Mouse (Mus musculus): ENCODE measurements around the gene 9930021J03Rik.

The 9930021J03Rik gene

GRCm38 (mm10) chr19:29805101-29805916, 480 bp downstream of the 9930021J03Rik start:
- no peak for DNase-seq (ENCODE audit: low read depth)

DNA sequence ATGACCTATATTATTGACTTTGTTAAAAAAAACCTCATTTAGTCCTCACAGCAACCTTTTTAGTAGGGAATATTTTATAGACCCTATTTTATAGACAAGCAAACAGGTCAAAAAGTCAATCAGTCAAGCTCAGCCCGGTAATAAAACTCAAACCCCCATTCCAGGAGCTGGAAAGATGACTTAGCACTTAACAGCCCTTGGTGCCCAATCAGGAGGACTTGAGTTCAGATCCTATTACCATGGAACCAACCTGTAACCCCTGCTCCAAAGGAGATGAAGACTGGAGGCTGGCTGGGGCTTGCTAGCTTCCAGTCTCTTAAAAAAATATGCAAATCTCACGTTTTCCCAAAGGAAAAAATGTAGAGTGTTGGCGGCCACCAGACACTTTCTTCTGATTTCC, 1.8 kb downstream of the 9930021J03Rik start:
- no peak for DNase-seq (ENCODE audit: low read depth)

GRCm38 (mm10) chr19:29797371-29797770, 8.4 kb downstream of the 9930021J03Rik start:
- DNase-seq (ENCODE audit: low read depth): no peak

DNA sequence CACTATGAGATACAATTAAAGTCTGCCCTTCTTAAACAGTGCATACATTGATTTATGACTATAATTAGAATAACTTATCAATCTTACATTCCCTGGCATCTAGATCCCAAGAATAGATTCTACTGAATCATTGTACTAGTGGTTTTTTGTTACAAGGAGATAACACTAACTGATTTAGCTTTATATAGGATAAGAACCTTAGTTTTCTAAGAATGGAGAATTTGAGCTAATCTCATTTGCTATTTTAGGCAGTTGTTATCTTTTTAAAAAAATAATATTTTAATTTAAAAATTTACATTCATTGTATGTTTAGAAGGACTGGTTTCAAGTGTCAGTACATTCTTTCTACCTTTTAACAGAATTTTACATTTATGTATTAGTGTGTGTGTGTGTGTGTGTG, 17.8 kb downstream of the 9930021J03Rik start:
- DNase-seq (ENCODE audit: low read depth): no peak

DNA sequence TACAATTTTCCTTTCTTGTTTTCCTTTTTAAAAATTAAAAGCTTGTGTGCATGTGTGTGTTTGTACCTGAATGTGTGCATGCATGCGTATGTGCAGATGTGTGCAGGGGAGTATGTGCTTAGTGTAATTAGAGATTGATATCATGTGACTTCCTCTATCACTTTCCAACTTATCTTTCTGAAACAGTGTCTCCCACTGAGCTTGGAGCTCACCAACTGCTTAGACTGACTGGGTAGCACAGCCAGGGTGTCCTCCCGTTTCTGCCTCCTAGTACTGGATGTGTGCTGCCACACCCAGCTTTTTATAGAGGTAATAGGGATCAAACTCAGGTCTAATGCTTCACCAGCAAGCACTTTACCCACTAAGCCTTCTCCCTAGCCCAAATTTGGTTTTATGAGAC, 22.9 kb downstream of the 9930021J03Rik start:
- no peak for DNase-seq (ENCODE audit: low read depth)

- no peak for DNase-seq (ENCODE audit: low read depth)
Measured at GRCm38 (mm10) chr19:29753939-29754338, 51.9 kb downstream of the 9930021J03Rik start.

- no peak for DNase-seq (ENCODE audit: low read depth)
Measured at GRCm38 (mm10) chr19:29750994-29751393, 54.8 kb downstream of the 9930021J03Rik start.

DNA sequence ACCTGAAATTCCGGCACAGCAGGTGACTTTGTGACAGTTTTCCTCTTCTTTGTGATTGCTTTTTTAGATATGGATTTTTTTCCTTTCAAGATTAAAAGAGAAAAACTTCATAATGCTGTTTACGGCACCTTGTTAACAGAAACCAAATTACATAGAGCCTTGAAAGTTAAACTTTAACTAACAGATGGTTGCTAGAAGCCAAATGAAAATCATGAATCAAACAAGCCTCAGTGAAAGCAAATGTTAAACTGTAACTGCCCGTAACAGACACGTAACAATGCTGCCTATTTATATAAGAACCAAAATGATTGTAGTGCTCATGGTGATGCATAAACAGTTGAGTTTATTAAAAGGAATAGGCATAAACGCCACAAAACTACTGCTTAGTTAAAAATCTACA, 62.3 kb downstream of the 9930021J03Rik start:
- DNase-seq (ENCODE audit: low read depth): no peak

DNA sequence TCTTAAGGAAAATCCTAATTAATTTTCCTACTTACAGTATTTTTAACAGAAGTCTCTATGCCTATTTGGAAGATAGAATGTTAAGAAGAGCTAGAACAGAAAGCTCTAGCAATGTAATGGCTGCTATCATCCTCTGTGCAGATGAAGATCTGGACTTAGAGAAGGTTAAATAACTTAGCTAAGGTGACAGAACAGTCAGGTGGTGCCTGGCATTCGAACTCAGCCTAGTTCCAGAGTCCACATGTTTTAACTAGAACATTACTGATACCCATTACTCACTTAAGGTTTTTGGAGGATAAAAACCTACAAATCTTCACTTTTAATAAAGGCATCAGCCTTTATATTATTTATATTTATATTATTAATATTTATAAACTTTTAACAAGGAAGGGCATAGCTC, 65.1 kb downstream of the 9930021J03Rik start:
- no peak for DNase-seq (ENCODE audit: low read depth)

DNA sequence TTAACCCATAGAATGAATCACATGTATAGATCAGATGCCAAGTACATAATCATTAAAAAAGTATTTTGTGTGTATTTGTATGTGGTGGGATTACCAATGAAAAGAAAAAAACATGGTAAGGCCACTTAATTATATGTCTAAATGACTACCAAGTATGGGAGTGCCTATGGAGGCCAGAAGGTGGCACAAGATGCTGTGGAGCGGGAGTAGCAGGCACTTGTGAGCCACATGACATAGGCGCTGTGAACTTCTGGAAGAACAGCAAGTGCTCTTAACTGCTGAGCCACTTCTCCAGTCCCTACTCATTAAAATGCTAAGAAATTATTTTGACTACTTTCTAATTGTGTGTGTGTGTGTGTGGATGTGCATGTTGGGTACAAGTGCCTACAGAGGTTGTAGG, 66.2 kb downstream of the 9930021J03Rik start:
- no peak for DNase-seq (ENCODE audit: low read depth)

DNA sequence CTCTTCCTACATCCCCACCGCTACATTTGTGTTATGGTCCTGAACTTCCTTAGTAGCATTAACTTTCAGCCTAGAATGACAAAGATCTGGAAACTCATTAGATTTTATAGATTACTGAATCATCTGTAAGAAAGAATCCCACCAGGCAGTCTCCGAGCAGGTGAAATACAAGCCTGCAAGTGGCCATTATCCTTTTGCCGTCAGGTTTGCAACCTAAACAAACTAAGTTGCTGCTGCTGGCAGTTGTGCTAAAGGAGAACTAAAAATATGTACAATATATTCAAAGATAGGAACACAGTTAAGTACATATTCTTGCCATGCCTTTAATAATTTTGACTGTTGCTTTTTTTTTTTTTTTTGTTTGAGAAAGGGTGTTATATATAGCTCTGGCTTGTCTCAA, 70.4 kb downstream of the 9930021J03Rik start:
- DNase-seq (ENCODE audit: low read depth): no peak

DNA sequence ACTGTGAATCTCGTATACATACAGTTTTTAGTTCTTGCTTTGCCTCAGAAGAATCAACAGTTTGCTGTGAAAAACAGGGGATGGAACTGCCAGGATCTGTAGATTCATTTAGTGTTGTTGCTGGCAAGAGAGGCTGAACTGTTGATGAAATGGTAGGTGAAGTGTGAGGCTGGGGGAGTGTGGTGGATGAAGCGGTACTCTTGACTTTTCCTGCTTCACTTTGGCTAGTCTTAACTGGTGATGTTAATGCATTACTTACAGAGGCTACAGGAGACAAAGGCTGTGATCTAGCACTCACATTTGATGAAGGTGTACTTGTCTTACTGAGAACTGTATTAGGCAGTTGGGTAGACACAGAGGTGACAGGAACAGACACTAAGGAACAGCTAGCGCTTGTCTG, 87.3 kb downstream of the 9930021J03Rik start:
- DNase-seq (ENCODE audit: low read depth): no peak

GRCm38 (mm10) chr19:29717854-29718253, 87.9 kb downstream of the 9930021J03Rik start:
- no peak for DNase-seq (ENCODE audit: low read depth)

GRCm38 (mm10) chr19:29713451-29713850, 92.3 kb downstream of the 9930021J03Rik start:
- no peak for DNase-seq (ENCODE audit: low read depth)

GRCm38 (mm10) chr19:29709461-29709860, 96.3 kb downstream of the 9930021J03Rik start:
- no peak for DNase-seq (ENCODE audit: low read depth)

DNA sequence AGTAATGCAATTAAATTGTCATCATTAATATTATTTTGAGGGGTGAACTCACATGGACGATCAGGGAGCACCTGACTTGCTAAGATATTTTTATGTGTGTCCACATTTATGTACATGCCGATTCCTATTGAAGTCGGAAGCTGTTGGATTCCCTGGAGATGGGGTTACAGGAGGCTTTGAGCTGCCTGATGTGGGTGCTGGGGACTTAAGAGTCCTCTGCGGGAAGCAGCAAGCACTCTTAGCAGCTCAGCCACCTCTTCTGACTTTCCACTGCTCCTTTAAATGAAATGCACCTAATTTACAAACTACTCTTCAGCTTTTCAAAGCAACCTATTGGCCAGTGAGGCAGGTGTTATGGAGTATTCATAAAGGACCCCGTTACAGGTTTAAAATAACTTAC, 97.3 kb downstream of the 9930021J03Rik start:
- no peak for DNase-seq (ENCODE audit: low read depth)

GRCm38 (mm10) chr19:29708003-29708402, 97.8 kb downstream of the 9930021J03Rik start:
- no peak for DNase-seq (ENCODE audit: low read depth)

- DNase-seq (ENCODE audit: low read depth): no peak
Measured at GRCm38 (mm10) chr19:29707314-29707898, 98.4 kb downstream of the 9930021J03Rik start.

- DNase-seq (ENCODE audit: low read depth): no peak
Measured at GRCm38 (mm10) chr19:29704436-29704835, 101.4 kb downstream of the 9930021J03Rik start.

GRCm38 (mm10) chr19:29701707-29702106, 104.1 kb downstream of the 9930021J03Rik start:
- DNase-seq (ENCODE audit: low read depth): no peak

GRCm38 (mm10) chr19:29697245-29697874, 108.4 kb downstream of the 9930021J03Rik start, which contains the start of gene Mlana:
TSS of gene Mlana (plus strand) at chr19:29697824.
- DNase-seq (ENCODE audit: low read depth): no peak

GRCm38 (mm10) chr19:29696840-29697239, 108.9 kb downstream of the 9930021J03Rik start:
- no peak for DNase-seq (ENCODE audit: low read depth)

DNA sequence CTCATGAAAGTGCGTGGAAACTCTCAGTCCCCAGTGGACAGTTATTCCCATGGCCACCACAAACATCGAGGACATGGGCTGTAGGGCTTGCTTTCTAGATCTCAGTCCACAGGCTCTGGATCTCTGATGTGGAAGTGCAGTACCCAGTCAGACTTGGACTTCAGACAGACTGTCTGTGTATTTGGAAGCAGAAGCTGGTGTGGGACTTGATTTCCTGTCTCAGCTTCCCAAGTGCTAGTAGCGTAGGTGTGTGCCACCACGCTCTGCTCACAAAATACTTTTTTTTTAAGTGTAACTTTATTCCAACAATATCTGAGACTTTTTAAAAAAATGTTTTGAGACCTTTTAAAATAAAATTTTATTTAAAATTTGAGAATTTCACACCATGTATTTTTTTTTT, 109.5 kb downstream of the 9930021J03Rik start:
- DNase-seq (ENCODE audit: low read depth): no peak

All from fibroblast of lung, adult 2 months (primary cell).